Mouse (Mus musculus): ENCODE data around the gene Rccd1.

Gene Rccd1

GRCm38 (mm10) chr7:80324043-80324815 is at the start of gene Rccd1:
TSS of gene Rccd1 (minus strand) at chr7:80324454.
- peak; percentile 97 for ATAC-seq (ENCODE audit: low TSS enrichment)

DNA sequence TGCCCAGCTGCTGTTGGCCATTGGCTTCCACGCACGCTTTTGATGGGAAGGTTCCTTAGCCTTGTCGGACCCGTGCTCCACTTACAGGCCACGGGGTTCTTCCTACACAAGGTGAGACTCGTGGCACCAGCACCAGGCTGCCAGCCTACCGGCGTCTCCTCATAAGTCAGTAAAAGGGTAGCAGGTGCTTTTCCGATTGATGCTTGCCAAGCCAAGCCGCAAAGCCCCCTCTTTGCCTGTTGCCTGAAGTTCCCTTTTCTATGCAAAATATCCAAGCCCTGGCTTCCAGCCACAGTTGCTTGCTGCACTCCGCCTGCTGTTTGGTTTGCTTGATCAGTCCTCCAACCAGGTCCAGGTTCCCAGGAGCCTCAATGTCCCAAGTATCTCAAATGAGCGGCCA is 49.6 kb upstream of the Rccd1 start:
- ATAC-seq (ENCODE audit: low TSS enrichment) = no peak

DNA sequence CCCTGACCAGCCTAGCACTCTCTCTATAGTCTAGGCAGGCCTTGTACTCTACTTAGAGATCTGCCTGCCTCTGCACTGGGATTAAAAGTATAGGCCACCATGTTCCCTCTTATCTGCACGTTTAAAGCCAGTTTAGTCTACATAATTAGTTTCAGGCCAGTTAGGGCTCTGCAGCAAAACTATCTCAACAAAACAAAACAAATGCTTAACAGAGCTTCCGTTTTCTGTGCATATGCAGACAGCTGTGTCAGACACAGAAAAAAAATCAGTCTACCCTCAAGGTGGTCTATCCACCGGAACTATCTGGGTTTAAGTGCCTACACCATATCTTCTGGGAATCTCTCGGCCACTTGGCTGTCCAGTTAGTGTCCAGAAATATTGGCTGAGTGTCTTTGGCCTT is 49.1 kb upstream of the Rccd1 start:
- ATAC-seq (ENCODE audit: low TSS enrichment) = no peak

DNA sequence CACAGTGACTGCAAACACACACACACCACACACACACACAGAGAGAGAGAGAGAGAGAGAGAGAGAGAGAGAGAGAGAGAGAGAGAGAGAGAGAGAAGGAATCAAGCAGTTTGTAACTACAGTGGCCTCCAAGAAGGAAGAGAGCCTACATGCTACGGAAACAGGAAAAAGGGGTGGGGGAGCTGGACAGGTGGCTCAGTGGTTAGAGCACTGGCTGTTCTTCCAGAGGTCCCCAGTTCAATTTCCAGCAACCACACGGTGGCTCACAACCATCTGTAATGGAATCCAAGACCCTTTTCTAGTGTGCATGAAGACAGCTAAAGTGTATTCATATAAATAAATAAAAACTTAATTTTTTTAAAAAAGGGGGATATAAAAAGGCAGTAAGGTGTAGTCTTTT is 48.4 kb upstream of the Rccd1 start:
- no peak for ATAC-seq (ENCODE audit: low TSS enrichment)

DNA sequence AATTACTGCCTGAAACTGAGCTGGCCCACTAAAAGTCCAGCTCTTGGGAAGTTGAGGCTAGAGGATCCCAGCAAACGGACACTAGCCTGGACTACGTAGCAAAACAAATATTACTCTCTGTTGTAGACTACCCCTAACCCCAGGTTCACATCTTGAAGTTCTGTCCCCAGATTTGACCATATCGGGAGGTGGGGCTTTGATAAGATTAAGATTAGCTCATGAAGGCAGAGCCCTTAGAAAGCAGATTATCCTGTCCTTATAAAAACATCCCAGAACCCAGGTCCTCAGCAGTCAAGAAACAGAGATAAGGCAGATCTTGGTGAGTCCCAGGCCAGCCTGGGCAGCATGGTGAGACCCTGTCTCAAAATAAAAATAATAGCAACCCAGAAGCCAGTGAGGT is 47.9 kb upstream of the Rccd1 start:
- ATAC-seq (ENCODE audit: low TSS enrichment) = no peak

- peak; percentile 51 for ATAC-seq (ENCODE audit: low TSS enrichment)
These were observed 46.9 kb upstream of the Rccd1 start, which contains the start of gene Man2a2 for GRCm38 (mm10) chr7:80371041-80371751. TSS of gene Man2a2 (minus strand) at chr7:80371375.

DNA sequence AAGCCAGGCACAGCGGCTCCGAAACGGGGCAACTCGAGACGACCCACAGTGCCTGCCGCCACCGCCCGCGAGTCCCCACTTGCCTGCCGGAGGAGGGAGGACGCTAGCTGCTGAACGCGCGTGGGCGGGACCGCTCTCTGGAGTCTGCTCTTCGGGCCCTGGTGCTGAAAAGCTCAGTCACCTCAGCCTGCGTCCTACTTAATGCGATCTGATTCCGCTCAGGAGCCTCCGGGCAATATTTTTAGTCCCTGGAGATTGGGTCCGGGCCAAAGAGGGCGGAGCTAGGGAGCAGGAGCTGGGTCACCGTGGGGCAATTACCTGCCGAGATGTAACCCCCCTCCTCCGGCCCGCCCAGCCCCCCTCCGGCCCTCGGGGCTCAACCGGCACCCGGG is 46.4 kb upstream of the Rccd1 start:
- peak; percentile 64 for ATAC-seq (ENCODE audit: low TSS enrichment)

GRCm38 (mm10) chr7:80369967-80370431 is 45.7 kb upstream of the Rccd1 start:
- 0 out of 2 replicates have a peak, but pooled peaks have one; percentile 2 for ATAC-seq (ENCODE audit: low TSS enrichment)

- ATAC-seq (ENCODE audit: low TSS enrichment) = no peak
These were observed 45.2 kb upstream of the Rccd1 start for GRCm38 (mm10) chr7:80369461-80369860.

GRCm38 (mm10) chr7:80368635-80369421 is 44.6 kb upstream of the Rccd1 start:
- no peak for ATAC-seq (ENCODE audit: low TSS enrichment)

DNA sequence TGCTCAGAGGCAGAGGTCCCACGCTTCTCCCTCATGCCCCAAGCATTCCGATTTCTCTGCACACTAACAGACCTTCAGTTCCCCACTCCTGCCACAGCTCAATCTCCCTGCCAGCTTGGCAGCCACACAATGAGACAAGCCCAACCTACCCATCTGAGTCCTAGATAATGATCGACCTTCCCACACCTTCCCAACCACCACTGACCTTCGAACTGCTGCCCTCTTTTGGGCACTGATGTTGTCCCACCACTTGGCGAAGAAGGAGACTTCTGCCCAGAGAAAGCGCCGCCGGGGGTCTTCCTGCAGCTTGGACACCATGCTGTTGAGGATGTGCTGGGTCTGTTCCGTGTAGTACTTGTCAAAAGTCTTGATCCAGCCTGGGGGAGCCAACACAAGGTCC is 43.8 kb upstream of the Rccd1 start:
- no peak for ATAC-seq (ENCODE audit: low TSS enrichment)

DNA sequence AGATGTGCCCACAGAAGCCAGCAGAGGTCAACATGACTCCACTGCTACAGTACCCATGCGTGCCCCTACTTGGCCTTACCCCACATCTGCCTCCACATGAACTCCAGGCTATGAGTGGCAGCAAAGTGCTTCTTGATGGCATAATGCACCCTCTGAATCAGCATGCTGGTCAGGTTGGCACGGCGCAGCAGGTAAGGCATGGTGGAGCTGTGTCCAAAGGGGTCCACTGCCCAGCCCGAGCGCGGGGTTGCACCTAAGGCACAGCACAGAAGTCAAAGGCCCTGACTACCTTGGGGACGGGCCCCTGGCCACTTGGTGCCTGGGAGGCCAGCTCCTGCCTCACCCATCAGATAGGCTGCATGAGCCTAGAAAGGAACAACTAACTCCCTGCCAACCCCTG is 43.0 kb upstream of the Rccd1 start:
- no peak for ATAC-seq (ENCODE audit: low TSS enrichment)

DNA sequence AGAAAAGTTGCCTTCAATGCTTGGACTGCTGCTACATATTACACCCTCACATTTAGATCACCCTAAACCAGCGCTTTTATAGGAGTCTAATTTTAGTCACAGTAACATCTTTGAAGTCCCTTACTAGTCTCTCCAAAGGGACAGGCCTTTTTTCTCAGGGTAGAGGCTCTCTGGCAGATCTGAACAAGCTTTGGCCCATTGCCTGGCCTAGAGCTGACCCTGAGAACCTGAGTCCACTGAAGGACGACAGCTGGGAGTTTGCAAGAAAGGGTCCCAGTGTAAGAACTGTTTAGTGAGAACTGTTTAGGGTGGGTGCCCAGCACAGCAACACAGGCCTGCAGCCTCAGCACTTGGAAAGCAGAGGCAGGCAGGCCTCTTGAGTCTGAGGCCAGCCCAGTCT is 41.5 kb upstream of the Rccd1 start:
- no peak for ATAC-seq (ENCODE audit: low TSS enrichment)

DNA sequence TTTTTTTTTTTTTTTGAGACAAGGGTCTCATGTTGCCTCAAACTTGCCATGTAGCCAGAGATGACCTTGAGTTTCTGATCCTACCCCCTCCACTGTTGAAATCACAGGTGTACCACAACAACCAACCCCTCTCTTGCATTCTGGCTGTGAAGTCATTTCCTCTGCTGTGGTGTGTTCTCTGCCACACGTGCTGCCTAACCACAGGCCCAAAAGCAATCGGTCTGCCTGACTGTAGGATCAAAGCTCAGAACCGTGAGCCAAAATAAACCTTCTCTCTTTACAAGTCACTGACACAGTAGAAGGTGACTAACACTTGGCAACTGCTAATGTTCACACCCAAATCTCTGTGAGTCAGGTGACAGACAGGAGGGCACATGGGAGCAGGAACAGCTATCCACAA is 36.2 kb upstream of the Rccd1 start:
- no peak for ATAC-seq (ENCODE audit: low TSS enrichment)

DNA sequence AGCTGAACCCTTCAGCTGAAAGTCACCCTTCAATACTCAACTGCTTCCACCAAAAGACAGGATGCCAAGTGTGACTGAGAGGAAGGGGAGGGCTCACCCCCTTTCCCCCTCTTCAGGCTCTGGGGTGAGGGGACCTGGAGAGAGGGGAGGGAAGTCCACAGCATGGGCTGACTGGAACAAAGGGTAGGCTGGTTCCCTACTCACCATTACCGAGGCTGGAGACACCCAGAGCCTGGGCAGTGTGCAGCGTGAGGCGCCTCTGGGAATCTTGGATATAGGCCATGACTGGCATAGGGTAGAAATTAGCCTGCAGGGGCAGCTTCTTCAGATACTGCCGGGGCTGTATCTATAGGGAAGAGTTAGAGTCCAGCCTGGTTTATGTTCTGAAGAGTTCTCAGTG is 33.8 kb upstream of the Rccd1 start:
- no peak for ATAC-seq (ENCODE audit: low TSS enrichment)

GRCm38 (mm10) chr7:80357156-80357555 is 32.9 kb upstream of the Rccd1 start:
- ATAC-seq (ENCODE audit: low TSS enrichment) = peak; percentile 68

DNA sequence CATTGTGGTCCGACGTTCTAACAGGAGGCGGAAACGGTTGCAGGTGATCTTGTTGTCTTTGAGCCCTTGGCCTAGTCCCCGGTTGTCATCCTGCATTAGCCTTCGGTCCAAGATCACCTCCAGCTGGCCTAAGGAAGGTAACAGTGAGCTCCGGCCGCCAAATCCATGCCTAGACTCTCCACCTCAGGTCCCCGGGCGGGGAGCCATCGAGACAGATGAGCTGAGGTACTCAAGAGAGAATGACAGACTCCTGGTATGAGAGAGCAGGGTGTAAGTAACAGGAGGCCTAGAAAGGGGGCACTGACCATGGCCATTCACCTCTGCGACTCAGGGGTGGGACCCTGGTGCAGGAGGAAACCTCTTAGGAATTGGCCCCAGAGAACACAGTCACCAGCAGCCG is 32.1 kb upstream of the Rccd1 start:
- 0 out of 2 replicates have a peak, but pooled peaks have one; percentile 14 for ATAC-seq (ENCODE audit: low TSS enrichment)

DNA sequence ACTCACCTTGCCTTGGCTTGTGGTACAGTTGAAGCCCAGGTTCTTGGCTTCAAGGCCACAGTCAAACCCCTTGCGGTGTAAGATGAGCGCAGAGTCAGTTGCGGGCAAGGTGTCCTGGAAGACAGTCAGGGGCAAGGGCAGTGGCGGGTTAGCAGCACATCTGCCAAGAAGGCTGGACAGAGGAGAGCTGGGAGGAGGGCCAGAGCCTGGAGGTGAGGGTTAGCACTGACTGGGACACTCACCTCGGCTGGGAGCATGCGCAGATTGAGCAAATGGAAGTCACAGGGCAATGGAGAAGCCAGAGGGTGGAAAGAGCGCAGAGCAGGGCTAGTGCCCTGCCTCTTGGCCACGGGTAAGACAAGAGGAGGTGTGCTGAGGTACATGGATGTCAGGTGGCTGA is 28.7 kb upstream of the Rccd1 start:
- no peak for ATAC-seq (ENCODE audit: low TSS enrichment)

DNA sequence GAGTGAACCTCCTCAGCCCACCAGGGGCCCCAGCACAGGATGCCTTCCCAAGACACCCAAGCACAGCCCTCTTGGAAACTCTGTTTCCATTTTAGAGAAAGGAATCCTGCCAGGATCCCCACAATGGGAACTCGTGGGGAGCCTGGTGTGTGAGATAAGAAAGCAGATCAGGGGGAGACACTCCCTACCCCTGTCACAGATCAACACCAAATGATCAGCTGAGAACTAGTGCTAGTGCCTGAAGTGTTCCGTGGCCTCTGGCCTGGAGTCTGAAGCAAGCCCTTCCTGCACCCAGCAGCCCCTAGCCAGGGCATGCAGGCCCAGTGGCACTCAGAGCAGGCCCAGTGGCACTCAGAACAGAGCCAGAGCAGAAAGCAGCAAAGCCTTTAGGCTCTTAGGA is 26.6 kb upstream of the Rccd1 start:
- no peak for ATAC-seq (ENCODE audit: low TSS enrichment)

- ATAC-seq (ENCODE audit: low TSS enrichment) = no peak
These were observed 23.7 kb upstream of the Rccd1 start for GRCm38 (mm10) chr7:80347670-80348586.

DNA sequence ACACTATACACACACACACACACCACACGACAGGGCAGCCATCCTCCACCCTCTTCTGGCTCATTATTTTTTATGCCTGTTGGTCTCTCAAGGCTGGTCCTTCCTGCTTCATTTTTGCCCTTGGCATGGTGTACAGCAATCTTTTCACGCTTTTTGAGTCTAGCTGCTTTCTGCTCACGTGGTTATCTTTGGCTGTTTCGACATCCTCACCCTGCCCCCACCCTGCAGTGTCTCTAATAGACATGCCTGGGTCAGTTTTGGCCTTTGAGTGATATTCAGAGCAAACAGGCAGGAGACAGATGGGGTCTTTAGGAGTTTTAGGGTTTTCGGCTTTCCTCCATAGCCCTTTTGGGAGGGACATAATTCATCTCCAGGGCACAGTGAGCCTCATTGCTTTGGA is 22.6 kb upstream of the Rccd1 start:
- ATAC-seq (ENCODE audit: low TSS enrichment) = no peak
